Mouse (Mus musculus) urinary bladder, postnatal 36 days (tissue): ENCODE measurements at regions not wholly inside any gene's neighbourhood (a gene's known extent, or its start where the extent isn't known, plus 50 kb on each side); places are given as distances from the start of the nearest gene placed in this dataset.

ENCODE experiments used
- DNase-seq, 2 experiments: peaks; one replicate each; pipeline ENCODE4 v3.0.0; 2022; ENCODE audit warnings: low spot score in 2 of 2, mixed read lengths in 1 of 2

GRCm38 (mm10) chr13:45213116-45213834 is 134.8 kb downstream of the Gm9817 start:
- no peak for DNase-seq

- no peak for DNase-seq
These were observed 139.8 kb downstream of the Gm9817 start for GRCm38 (mm10) chr13:45218251-45218650.

GRCm38 (mm10) chr13:45219671-45220070 is 141.2 kb downstream of the Gm9817 start:
- no peak for DNase-seq

- DNase-seq: no peak
These were observed 152.3 kb downstream of the Gm9817 start for GRCm38 (mm10) chr13:45230804-45231203.

- DNase-seq: no peak
These were observed 154.3 kb upstream of the Mylip start for GRCm38 (mm10) chr13:45235236-45235635.

- DNase-seq: no peak
These were observed 151.3 kb upstream of the Mylip start for GRCm38 (mm10) chr13:45238258-45238657.

GRCm38 (mm10) chr13:45239153-45239552 is 150.4 kb upstream of the Mylip start:
- peak; percentile 2 to 68 for DNase-seq

- DNase-seq: no peak
These were observed 149.4 kb upstream of the Mylip start for GRCm38 (mm10) chr13:45240009-45240653.

- DNase-seq: no peak
These were observed 147.3 kb upstream of the Mylip start for GRCm38 (mm10) chr13:45242261-45242660.

- no peak for DNase-seq
These were observed 146.8 kb upstream of the Mylip start for GRCm38 (mm10) chr13:45242750-45243149.

GRCm38 (mm10) chr13:45245651-45246050 is 143.9 kb upstream of the Mylip start:
- no peak for DNase-seq

- DNase-seq: no peak
These were observed 143.2 kb upstream of the Mylip start for GRCm38 (mm10) chr13:45246341-45246740.

GRCm38 (mm10) chr13:45250028-45250427 is 139.5 kb upstream of the Mylip start:
- DNase-seq: no peak

GRCm38 (mm10) chr13:45251068-45251467 is 138.5 kb upstream of the Mylip start:
- peak; percentile 41 to 44 for DNase-seq

GRCm38 (mm10) chr13:45252126-45252525 is 137.4 kb upstream of the Mylip start:
- no peak for DNase-seq

GRCm38 (mm10) chr13:45253221-45253620 is 136.3 kb upstream of the Mylip start:
- DNase-seq: no peak

- no peak for DNase-seq
These were observed 134.3 kb upstream of the Mylip start for GRCm38 (mm10) chr13:45255277-45255676.

- no peak for DNase-seq
These were observed 127.5 kb upstream of the Mylip start for GRCm38 (mm10) chr13:45262011-45262410.

- no peak for DNase-seq
These were observed 123.1 kb upstream of the Mylip start for GRCm38 (mm10) chr13:45266287-45267064.

GRCm38 (mm10) chr13:45267446-45267845 is 122.1 kb upstream of the Mylip start:
- no peak for DNase-seq

- DNase-seq: no peak
These were observed 121.6 kb upstream of the Mylip start for GRCm38 (mm10) chr13:45267906-45268305.

- peak in 1 of 2 experiments; percentile 30 for DNase-seq
These were observed 115.2 kb upstream of the Mylip start for GRCm38 (mm10) chr13:45274261-45274884.
